Mouse (Mus musculus) gastrocnemius, adult 18-20 months (tissue): ENCODE measurements at regions not wholly inside any gene's neighbourhood (a gene's known extent, or its start where the extent isn't known, plus 50 kb on each side); places are given as distances from the start of the nearest gene placed in this dataset.

Experiments
- DNase-seq: peaks from one replicate; pipeline ENCODE4 v3.0.0; 2021; ENCODE audit warnings: low spot score

DNA sequence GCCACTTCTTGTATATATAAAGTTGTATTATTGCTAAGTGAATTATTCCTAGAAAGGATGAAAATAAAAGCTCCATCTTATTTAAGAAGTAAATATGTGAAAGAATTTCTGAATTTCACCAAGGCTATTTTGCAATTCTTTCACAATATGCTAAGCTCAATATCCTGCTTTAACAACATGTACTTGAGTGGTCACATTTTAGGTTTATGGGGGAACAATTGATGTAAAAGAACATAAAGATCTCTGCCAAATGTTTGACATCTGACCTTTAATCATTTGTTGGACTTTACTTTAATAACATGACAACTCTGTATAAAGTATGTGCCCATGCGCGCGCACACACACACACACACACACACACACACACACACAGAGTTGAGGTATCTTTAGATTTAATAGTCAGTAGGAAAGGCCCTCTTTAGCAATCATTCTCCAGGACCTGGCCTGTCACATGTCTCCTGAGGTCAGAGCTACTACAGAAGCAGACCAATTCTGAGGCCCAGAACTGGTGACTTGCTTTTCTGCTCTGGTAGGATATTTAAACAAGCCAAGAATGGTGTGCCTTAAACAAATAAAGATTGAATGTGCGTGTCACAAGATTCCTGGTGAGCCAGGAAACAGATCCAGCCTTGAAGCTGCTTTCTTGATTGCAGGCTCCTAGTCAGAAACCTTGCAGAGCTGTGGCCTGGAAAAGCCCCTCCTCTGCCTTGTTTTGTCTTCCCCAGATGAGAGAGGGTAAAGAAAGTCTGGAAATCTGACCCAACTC, 477.4 kb upstream of the Marcks start:
- DNase-seq, result no peak

GRCm38 (mm10) chr10:37613936-37614335, 475.2 kb upstream of the Marcks start:
- DNase-seq, result no peak

- peak; percentile 14 for DNase-seq
These were observed 464.8 kb upstream of the Marcks start for GRCm38 (mm10) chr10:37603529-37603928.

DNA sequence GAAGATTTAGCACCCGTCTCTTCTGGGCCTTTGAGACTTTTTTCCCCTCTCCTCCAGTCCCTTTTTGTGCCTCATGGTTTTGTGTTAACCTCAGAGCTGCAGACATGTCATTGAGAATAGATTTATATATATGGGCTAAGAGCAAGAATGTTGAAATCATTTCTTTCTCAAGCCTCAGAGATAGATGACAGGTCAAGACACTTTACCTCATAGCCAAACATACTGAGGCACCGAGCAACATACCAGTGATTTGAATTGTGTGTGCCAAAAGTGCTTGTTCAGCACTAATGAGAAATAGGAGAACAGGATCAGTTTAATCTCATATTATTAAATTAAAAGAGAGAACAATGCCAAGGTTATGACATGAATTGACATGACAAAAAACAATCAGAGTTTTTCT, 464.2 kb upstream of the Marcks start:
- DNase-seq, result no peak

DNA sequence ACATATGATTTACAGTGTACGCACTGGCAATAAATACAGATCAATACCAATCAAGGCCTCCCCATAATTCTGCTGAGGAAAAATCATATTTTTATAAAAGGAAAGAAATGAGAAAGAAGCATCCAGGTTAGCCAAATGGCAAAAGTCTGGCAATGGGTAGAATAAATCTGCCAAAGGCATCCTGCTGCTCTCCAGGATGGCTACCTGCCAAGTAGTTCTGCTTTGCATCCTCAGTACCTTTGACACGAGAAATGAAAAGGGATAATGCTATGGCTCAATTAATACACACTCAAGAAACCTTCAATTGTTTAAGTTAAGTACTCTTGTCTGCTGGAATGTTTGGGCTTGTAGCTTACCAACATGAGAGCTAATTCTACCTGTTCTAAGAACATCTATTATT, 451.2 kb upstream of the Marcks start:
- no peak for DNase-seq

GRCm38 (mm10) chr10:37589009-37589408, 450.3 kb upstream of the Marcks start:
- DNase-seq, result no peak

DNA sequence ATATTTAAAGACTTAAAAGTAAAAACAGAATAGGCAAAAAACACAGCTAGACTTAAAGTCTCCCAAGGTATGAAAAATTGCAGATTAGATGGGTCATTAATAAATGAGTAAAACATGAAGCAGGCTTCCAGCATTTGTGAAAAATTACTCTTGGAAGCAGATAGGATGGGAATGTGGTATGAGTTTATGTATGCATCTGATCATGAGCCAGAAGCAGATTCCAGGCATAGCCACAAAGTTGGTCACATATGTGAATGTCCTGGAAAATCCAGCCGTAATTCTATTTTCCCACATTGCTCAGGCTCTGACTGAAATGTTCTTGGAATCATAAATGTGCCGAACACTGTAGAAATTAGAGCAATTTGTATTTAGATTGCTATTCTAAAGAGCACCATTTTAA, 432.5 kb upstream of the Marcks start:
- DNase-seq, result no peak

DNA sequence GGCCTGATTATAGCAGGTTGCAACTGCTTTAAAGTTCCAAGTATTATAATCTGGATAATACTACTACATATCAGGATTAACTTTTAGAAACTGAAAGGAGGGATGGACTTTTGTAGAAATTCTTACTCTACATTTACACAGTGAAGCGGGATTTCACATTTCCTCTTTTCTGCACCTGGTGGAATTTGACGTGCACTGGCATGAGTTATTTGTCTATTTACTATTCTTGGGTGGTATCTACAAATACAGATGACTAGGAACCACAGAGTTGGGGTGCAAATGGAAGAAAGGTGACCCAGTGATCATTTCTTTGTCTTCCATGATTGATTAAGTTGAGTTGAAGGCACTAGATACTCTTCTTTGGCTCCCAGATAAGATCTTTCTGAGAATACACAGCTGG, 423.0 kb upstream of the Marcks start:
- no peak for DNase-seq

- no peak for DNase-seq
These were observed 410.7 kb upstream of the Marcks start for GRCm38 (mm10) chr10:37549446-37549845.

- DNase-seq, result no peak
These were observed 402.0 kb upstream of the Marcks start for GRCm38 (mm10) chr10:37540703-37541102.

- no peak for DNase-seq
These were observed 367.4 kb upstream of the Marcks start for GRCm38 (mm10) chr10:37505966-37506615.

DNA sequence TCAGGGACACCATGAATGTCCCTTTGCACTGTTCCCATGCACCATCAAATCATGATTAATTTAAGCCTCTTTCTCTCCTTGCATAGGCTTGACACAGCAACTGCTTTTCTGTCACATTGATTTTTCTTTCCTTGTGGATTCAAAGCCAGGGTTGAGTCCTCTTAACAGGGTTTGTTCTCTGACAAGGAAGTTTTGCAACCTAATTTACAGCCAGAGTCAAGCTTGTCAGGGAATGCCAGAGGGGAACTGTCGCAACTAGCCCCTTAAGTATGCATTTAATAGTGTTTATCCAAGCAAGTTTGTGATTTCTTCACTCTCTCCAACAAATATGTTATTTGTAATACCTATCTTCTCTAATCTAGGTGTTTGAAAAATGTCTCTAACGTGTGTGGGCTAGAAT, 365.7 kb upstream of the Marcks start:
- DNase-seq, result no peak

- DNase-seq, result no peak
These were observed 363.8 kb upstream of the Marcks start for GRCm38 (mm10) chr10:37502505-37502904.

DNA sequence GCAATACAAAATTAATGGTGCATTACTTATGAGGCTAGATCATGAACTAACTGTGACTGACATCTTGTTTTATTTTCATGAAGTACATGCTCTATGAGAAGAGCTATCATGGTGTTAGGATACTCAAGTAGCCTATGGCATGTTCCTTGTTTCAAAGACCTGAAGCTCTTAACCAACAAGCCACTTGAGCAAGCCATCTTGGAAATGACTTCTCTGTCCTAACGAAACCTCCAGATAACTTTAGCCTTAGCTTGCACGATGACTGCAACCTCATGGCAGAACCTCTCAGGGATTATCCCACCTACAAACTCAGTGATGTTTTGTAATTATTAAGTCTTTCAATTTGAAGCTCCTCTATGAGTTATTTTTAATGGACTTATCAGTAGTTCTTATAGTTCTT, 362.3 kb upstream of the Marcks start:
- no peak for DNase-seq

DNA sequence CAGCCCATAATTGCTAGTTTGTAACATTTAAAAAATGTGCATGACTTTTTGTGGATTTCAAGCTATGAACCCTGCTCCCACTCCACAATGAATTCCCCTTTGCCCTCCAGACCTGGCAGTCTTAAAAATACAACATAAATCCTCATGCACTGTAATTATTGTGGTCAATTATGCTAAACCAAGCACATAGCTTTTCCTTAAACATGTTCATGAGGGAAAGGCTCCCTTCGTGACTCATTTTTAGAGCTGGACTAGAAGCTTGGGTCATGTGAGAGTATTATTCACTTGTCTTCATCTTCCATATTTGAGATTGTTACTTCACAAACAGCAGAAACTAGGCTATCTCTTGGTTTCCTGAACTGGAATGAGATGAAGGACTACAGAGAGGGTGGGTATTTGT, 356.7 kb upstream of the Marcks start:
- no peak for DNase-seq

DNA sequence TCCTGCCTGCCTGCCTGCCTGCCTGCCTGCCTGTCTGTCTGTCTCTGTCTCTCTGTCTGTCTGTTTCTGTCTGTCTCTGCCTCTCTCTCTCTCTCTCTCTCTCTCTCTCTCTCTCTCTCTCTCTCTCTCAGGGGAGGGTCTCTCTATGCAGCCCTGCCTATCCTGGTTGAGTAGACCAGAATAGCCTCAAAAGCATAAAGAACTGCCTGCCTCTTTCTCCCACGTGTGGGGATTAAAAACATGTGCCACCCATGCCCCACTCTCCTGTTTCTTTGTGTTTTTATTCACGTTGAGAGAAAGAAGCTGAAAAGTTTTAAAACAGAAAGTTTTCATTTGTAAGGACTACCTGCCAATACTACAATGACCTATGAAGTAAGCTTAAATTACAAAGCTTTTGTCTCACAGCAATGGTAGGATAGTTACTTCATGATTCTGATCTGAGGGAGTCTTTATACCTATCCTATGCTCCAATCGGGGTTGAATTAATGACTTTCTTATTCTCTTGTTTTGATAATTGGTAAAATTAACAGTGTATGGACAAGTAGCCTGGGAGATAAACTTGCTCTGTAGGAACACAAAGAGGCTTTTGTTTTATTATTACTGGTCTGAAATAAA, 355.9 kb upstream of the Marcks start:
- no peak for DNase-seq

DNA sequence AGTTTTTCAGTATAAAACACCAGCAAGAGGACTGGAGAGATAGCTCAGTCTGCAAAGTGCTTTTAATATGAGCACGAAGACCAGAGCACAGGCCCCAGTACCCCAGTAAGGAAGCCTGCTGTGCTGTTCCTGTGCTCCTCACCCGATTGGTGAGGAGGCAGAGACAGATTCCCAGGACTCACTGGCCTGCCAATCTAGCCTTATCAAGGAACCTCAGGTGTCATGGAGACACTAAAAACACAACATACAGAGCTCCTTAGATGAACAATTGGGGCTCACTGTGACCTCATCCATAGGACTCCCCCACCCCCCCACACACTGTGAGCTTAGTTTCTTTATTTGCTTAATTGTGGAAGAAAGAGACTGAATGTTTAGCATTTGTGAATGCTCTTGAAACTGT, 355.4 kb upstream of the Marcks start:
- DNase-seq, result no peak

DNA sequence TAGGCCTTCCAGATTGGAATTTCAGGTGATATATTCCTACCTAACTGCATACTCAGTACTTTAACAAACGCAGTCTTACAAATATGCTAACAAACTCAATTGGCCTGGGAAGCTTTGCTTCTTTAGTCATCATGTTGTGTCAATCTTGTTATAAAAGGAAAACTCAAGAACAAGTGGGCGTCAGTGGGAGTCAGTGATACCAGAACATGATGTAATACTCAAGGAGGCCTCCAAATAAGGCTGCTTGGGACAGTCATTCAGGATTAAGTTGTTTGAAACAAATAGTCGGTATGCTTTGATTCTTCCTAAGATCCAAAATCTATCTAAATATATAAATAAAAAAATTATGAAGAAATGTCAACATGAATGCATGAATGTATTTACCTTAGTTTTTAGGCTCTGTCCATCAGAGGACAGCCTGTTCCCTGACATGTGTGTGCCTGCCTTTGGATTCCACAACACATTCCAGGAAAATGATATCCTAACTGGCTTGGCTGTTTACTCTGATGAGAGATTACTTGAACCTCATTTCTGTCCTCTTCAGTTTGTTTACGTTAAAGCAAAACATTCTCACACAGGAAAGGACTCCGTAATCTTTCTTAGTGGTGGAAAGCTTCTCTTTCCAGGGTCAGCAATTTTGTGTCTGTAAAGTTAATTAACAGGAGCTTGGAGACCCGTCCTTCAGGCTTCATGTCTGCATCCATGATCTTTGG, 345.7 kb upstream of the Marcks start:
- DNase-seq, result peak; percentile 18

GRCm38 (mm10) chr10:37483521-37483920, 344.8 kb upstream of the Marcks start:
- peak; percentile 56 for DNase-seq

DNA sequence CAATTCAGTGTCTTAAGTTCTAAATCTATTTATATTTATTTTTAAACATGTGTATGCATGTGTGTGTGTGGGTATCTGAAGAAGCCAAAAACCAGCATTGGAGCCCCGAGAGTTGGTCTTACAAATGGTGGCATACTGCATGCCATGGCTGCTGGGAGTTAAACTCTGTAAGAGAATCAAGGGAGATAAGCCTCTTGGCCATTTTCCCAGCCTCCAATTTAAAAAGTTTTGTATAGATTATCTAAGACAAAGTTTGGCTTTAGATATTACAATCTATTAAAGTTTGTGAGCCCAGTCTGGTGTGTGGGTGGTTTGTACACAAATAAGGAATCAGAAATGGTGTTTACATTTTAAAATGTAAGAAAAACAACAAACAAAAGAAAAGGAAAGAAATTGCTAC, 343.2 kb upstream of the Marcks start:
- no peak for DNase-seq

- no peak for DNase-seq
These were observed 341.6 kb upstream of the Marcks start for GRCm38 (mm10) chr10:37480331-37480730.

DNA sequence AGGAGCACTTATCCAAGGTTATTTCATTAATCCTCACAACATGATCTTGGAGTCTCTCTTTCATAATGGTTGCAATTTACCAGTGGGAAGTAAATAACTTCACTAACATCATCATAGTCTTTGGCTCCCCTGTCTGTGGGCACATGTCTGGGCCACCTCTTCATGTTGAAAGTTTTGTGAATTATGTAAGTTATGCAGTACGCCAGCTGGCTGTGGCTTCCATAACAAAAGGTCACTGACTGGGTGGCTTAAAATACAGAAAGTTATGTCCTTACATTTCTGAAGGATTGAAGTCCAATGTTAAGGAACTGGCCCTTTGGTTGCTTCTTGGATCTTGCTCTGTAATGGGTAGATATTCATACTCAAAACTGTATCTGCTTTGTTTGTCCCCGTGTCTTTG, 339.4 kb upstream of the Marcks start:
- DNase-seq, result no peak
